Mouse (Mus musculus): ENCODE results near the gene Stac2.

DNA sequence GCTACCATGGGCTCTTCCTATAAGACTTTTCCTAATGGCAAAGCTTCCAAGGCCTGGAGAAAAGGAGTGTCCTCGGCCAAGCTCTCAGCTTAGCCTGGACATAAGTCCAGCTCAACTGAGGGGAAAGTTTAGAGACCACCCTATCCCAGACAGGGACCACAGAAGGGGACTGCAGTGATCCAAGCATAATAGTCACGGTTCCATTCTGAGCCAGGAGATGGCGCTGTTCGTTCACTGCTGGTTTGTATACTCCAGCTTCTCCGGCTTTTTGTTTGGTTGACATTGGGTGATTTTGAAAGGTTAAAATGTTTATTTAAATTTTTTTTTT is 21.9 kb downstream of the Stac2 start:
- no peak for TF ChIP-seq POLR2A (IDR thresholded peaks at IDR 0.05; ENCODE audit: insufficient read depth, low read length)
- peak; percentile 78 for TF ChIP-seq CTCF (IDR thresholded peaks at IDR 0.05; ENCODE audit: low read depth, low read length)
